Mouse (Mus musculus): ENCODE measurements around the gene Krtap15.

The Krtap15 gene

GRCm38 (mm10) chr16:88820066-88820465 lies at the start of gene Krtap15:
Krtap15 (plus strand) TSS chr16:88820215.
- no peak for DNase-seq

DNA sequence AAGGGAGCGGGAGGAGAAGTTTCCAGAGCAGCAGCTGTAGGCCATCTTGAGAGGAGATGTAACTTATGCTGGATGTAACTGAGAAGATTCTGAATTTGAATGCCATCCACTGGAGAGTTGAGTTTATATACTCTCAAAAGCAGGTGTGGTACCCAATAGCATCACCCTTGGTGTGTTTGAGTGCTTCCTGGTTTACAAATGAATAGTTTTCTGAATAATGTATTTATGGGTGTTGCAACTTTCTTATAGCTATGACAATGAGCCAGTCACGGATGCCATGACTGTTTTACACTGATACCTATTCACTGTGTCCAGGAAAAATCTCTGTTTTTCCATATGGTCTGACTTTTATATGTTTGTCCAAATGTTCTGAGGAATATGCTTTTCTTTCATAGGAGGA lies 45.9 kb upstream of the Krtap15 start, which contains the start of gene 2310057N15Rik:
Gene 2310057N15Rik (minus strand): TSS at position 101 of the 400 bp plus-strand sequence.
- no peak for DNase-seq

DNA sequence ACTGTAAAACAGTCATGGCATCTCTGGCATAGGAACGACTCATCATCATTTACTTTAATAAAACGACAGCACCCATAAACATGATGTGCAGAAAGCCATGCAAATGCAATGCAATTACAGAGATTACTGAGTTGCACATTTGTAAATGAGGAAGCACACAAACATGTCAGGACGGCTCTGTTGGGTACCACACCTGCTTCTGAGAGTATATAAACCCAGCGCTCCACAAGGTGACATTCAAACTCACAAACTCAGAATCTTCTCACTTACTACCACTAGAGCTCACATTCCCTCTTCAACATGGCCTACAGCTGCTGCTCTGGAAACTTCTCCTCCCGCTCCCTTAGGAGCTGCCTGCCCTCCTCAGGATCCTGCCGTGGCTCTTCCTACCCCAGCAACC lies 42.4 kb upstream of the Krtap15 start, which contains the start of gene Gm5965:
Gene Gm5965 (plus strand): TSS at position 301 of the 400 bp plus-strand sequence.
- DNase-seq: no peak

DNA sequence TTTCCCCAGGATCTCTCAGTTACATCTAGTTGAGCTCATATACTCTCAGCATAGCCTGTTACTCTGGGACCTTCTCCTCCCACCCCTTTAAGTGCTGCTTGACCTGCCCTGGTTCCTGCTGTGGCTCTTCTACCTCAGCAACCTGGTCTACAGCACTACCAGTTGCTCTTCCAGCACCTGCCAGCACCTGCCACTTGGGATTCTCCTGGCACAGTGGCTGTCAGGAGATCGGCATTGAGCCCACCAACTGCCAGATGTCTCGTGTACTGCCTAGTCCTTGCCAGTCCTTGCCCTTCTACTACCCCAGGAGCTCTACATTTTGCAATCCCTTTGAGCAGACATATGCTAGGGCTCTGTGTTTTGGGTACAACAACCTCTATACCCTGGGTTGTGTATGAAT lies 33.2 kb upstream of the Krtap15 start:
- no peak for DNase-seq

DNA sequence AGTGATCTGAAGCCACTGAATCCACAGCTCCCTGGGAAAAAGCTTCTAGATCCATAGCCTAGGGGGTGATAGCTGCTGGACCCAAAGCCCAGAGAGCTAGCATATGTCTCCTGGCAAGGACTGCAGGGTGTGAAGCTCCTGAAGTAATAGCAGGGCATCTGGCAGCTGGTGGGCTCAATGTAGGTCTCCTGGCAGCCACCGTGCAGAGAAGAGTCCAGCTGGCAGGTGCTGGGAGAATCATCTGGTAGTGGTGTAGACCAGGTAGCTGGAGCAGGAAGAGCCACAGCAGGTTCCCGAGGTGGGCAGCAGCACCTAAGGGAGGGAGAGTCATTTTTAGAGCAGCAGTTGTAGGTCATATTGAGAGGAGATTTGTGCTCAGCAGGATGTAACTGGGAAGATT lies 8.2 kb upstream of the Krtap15 start, which contains the start of gene Gm20741:
Gene Gm20741 (minus strand): TSS at position 394 of the 400 bp plus-strand sequence.
- no peak for DNase-seq

- DNase-seq: peak in 1 of 2 experiments; percentile 20
Measured at GRCm38 (mm10) chr16:88823736-88824135, 3.7 kb downstream of the Krtap15 start.

DNA sequence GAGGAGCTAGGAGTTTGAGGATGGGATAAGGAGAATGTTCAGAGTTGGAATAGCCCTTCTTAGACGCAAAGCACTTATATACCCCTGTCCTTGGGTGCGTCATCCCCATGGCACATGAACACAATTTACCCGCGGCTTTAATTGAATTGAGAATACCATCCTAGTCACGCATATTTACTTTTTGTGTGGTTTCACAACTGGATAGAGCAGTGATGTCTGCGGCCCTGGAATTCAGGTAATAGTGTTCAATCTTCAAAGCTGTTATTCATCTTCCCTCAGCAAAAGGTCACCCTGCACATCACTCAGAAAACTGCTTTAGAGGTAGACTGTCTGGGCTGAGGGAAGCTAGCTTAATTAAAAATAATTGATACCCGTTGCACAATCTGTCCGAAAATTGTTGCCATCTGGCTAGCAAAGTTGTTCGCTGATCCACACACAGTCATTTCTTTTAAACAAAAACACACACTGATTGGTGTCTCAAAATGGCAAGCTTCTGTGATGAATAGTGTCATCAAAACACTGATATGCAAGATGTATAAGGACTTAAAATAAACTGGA lies 6.2 kb downstream of the Krtap15 start, which contains the start of gene Krtap14:
Gene Krtap14 (minus strand): TSS at position 51 of the 558 bp plus-strand sequence.
- DNase-seq: no peak

GRCm38 (mm10) chr16:88826978-88827377 lies 7.0 kb downstream of the Krtap15 start:
- no peak for DNase-seq

GRCm38 (mm10) chr16:88847363-88847762 lies 27.3 kb downstream of the Krtap15 start:
- DNase-seq: peak; percentile 21 to 26

GRCm38 (mm10) chr16:88848558-88848957 lies 28.5 kb downstream of the Krtap15 start:
- DNase-seq: no peak

DNA sequence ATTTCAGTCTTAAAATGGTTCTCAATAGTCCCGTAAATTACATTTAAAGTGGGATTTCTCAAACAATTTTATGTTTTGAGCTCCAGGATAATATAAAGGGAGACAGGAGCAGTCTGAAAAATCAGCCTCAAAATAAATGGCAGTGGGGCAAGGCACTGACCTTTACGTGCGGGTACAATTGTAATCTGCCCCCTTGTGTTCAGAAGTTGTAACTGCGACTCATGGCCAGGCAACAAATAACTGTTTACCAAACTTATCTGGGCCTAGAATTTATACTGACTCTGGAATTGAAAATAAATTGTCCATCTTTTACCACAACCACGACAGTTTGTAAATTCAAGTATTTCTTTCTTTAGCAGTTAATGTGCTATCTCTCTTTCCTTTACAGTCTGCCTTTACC lies 31.4 kb downstream of the Krtap15 start:
- DNase-seq: peak; percentile 2 to 11

DNA sequence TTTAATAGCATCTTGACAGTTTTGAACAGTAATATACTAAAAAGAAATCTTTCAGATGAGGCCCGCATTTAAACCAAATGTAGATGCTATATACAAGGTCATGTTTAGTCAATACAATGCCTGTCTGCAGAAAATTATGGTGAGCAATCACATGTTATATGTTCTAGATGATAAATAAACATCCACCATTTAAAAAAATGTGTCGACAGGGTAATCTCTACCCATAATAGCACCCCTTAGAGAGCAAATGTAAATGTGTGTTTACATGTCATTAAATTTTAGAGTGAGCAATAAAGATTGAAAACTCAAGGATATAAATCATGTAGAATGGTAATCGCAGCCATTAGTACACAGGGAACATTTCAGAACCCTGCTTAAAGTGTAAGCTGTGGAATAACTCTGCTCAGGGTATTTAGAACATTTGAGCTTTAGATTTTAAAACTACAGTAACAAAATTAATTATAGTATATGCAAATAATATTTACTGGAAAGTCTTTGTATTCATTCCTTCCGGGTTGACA lies 44.9 kb downstream of the Krtap15 start:
- DNase-seq: no peak

- DNase-seq: no peak
Measured at GRCm38 (mm10) chr16:88869311-88869710, 49.3 kb downstream of the Krtap15 start, which contains the start of gene Krtap19-1. Krtap19-1 (minus strand) TSS chr16:88869411.

GRCm38 (mm10) chr16:88874169-88874568 lies 54.2 kb downstream of the Krtap15 start, which contains the start of gene Krtap19-2:
Krtap19-2 (minus strand) TSS chr16:88874269.
- DNase-seq: no peak

DNA sequence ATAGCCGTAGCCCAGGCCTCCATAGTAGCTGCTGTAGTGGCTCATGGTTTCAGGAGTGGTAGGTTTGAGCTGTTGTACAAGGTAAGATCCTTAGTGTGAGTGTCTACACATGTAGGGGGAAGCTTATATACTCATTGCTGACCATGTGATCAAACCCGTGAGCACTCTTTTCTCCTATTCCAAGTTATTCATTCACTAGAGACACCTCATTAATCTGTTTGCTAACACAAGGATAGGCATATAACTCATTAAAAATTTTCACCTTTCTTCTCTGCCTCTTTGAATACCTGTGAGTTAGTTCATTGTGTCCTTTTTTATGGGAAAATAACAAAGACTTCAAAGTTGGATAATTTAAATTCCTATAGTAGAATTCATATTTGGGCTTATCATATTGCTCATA lies 57.9 kb downstream of the Krtap15 start, which contains the start of gene Krtap19-3:
Gene Krtap19-3 (minus strand): TSS at position 101 of the 400 bp plus-strand sequence.
- no peak for DNase-seq
